Mouse (Mus musculus) embryo, embryonic 10 days (tissue): ENCODE measurements at regions not wholly inside any gene's neighbourhood (a gene's known extent, or its start where the extent isn't known, plus 50 kb on each side); places are given as distances from the start of the nearest gene placed in this dataset.

ENCODE experiments used
- DNase-seq: peaks from one replicate; pipeline ENCODE4 v3.0.0-alpha.2; 2015; ENCODE audit warnings: low spot score

- DNase-seq: peak; percentile 42
Observed at GRCm38 (mm10) chr5:139598715-139599114, 55.4 kb downstream of the Uncx start.

- DNase-seq: peak; percentile 72
Observed at GRCm38 (mm10) chr5:139599191-139599937, 56.1 kb downstream of the Uncx start.

- DNase-seq: peak; percentile 41
Observed at GRCm38 (mm10) chr5:139600213-139600612, 56.9 kb downstream of the Uncx start.

- DNase-seq: no peak
Observed at GRCm38 (mm10) chr5:139602860-139603259, 59.6 kb downstream of the Uncx start.

- DNase-seq: peak; percentile 74
Observed at GRCm38 (mm10) chr5:139603535-139603934, 60.2 kb downstream of the Uncx start.

- DNase-seq: no peak
Observed at GRCm38 (mm10) chr5:139604327-139604726, 61.0 kb downstream of the Uncx start.

GRCm38 (mm10) chr5:139610610-139611520 is 67.6 kb downstream of the Uncx start:
- peak; percentile 54 for DNase-seq

- DNase-seq: no peak
Observed at GRCm38 (mm10) chr5:139612224-139612623, 68.9 kb downstream of the Uncx start.

GRCm38 (mm10) chr5:139612676-139613075 is 69.4 kb downstream of the Uncx start:
- DNase-seq: no peak

- DNase-seq: no peak
Observed at GRCm38 (mm10) chr5:139613601-139614000, 70.3 kb downstream of the Uncx start.

GRCm38 (mm10) chr5:139619301-139620161 is 76.2 kb downstream of the Uncx start:
- DNase-seq: peak; percentile 75

- no peak for DNase-seq
Observed at GRCm38 (mm10) chr5:139625871-139626460, 82.7 kb downstream of the Uncx start.

GRCm38 (mm10) chr5:139627552-139627951 is 84.3 kb downstream of the Uncx start:
- DNase-seq: no peak

- DNase-seq: no peak
Observed at GRCm38 (mm10) chr5:139637028-139637427, 93.7 kb downstream of the Uncx start.

- no peak for DNase-seq
Observed at GRCm38 (mm10) chr5:139640652-139641612, 95.2 kb downstream of the Micall2 start.

- DNase-seq: no peak
Observed at GRCm38 (mm10) chr5:139644816-139645215, 91.3 kb downstream of the Micall2 start.

GRCm38 (mm10) chr5:139651041-139651440 is 85.1 kb downstream of the Micall2 start:
- peak; percentile 87 for DNase-seq
